Mouse (Mus musculus) embryonic facial prominence, embryonic 10.5 days (tissue): ENCODE results near the gene Rrp1b. TPM values are rescaled to one million over a fixed set of nuclear protein-coding genes. Genes with fewer than 3 reads are reported as not detected.
"Not testable (repeated sequence)": the region's sequence is repeated elsewhere in the genome, so short reads cannot be mapped to it uniquely, and the experiment has no call there.

Source experiments
- DNase-seq: peaks from one replicate; pipeline ENCODE4 v3.0.0-alpha.2; 2017; ENCODE audit warnings: low spot score
- H3K27ac ChIP-seq: fragments of 300-500 bp; sonication (generic); replicated peaks from 2 replicates; pipeline ENCODE4 v1.5.1; 2016; ENCODE audit warnings: mild to moderate bottlenecking
- H3K27me3 ChIP-seq: fragments of 300-500 bp; sonication (generic); replicated peaks from 2 replicates; pipeline ENCODE4 v1.6.1; 2016; ENCODE audit warnings: low read depth, mild to moderate bottlenecking; ENCODE audit not compliant: poor library complexity, severe bottlenecking
- H3K36me3 ChIP-seq: fragments of 300-500 bp; sonication (generic); replicated peaks from 2 replicates; pipeline ENCODE4 v1.6.1; 2016; ENCODE audit warnings: mild to moderate bottlenecking, moderate library complexity
- H3K4me1 ChIP-seq: fragments of 300-500 bp; sonication (generic); 2 replicates; pipeline ENCODE4 v1.6.1; 2016
- H3K4me3 ChIP-seq: fragments of 300-500 bp; sonication (generic); 2 replicates; pipeline ENCODE4 v1.5.1; 2016; ENCODE audit warnings: mild to moderate bottlenecking, moderate library complexity
- H3K9me3 ChIP-seq: fragments of 300-500 bp; sonication (generic); 2 replicates; pipeline ENCODE4 v1.6.1; 2016; ENCODE audit warnings: mild to moderate bottlenecking
- WGBS: fragments of 180-500 bp; shearing (Covaris S2); methylation state at CpG from one replicate; pipeline ENCODE4 v1.1.7; 2016; 5-methylcytosine and 5-hydroxymethylcytosine counted together
- polyA plus RNA-seq: library from polyadenylated mRNA; unstranded; fragments of >200 nt; fragmentation: Nextera tagmentation; extraction: Ambion mirVana; gene quantifications from 2 replicates; pipeline ENCODE4 v1.2.1, GENCODE M21; 2016

Gene Rrp1b
- polyA plus RNA-seq, 1 experiment from 2014 or later, result 109 TPM

DNA sequence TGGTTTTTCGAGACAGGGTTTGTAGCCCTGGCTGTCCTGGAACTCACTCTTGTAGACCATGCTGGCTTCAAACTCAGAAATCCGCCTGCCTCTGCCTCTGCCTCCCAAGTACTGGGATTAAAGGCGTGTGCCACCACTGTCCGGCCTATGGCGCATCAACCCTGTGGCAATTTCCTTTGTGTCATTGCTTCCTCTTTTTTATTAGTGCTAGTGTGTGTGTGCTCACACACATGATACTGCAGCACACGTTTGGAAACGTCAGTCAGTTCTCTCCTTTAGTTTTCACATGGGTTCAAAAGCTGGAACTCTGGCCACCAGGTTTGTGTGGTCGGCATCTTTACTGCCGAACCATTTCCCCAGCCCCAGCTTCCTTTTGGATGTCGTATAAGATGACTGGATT lies 4.4 kb downstream of the Rrp1b start:
- Histone ChIP-seq H3K4me1 (peaks cover 23% of the 10 kb centered on the region), H3K27ac (no peak overlapping the region), H3K36me3 (peaks cover 40% of the 10 kb centered on the region), H3K27me3 (no peaks in the 10 kb centered on the region), H3K4me3 (no peak overlapping the region), H3K9me3 (no peaks in the 10 kb centered on the region)
- DNase-seq, result no peak
- 90% methylated on average over 10 of the region's 10 CpGs for WGBS

DNA sequence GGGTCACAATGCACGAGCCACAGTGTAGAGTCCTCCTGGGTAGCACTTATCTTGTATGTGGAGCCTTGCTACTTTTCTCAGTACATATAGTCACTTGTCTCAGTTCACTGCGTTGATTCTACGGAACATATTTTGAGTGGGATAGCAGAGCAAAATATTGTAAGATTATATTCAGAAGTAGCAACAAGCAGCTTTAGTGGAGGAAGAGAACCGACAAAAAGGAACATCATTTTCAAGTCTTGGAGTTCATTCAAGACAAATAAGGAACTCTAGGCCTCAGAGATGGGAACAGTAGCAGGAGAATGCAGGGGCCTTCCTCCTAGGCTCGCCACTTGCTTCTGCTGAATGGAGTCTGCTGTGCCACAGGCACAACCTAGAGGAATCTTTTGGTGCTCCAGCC lies 10.6 kb downstream of the Rrp1b start:
- H3K4me3 ChIP-seq, result no peak overlapping the region
- DNase-seq, result no peak
- H3K27ac ChIP-seq, result no peak overlapping the region
- no peaks in the 10 kb centered on the region for H3K9me3 ChIP-seq
- H3K36me3 ChIP-seq, result peaks cover 75% of the 10 kb centered on the region
- H3K27me3 ChIP-seq, result no peaks in the 10 kb centered on the region
- 95% methylated on average over 5 of the region's 5 CpGs for WGBS
- H3K4me1 ChIP-seq, result no peaks in the 10 kb centered on the region

DNA sequence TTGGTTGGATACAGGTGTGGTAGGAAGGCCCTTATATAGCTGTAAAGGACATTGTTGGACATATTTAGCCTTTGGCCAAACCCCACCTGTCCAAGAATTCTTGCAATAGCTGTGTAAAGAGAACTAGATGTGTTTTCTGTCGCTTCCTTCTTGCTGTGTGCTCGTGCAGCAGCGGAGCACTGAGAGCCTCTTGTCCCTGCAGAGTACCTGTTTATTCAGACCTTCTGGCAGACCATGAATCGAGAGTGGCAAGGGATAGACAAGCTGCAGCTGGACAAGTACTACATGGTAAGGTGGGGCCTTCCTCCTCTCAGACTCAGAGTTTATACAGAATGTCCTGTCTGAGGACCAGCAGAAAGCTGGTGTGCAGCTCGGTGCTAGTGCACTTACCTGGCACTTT lies 12.5 kb downstream of the Rrp1b start:
- WGBS, result 94% methylated on average over 5 of the region's 5 CpGs
- peaks cover 92% of the 10 kb centered on the region for H3K36me3 ChIP-seq
- H3K4me3 ChIP-seq, result no peak overlapping the region

DNA sequence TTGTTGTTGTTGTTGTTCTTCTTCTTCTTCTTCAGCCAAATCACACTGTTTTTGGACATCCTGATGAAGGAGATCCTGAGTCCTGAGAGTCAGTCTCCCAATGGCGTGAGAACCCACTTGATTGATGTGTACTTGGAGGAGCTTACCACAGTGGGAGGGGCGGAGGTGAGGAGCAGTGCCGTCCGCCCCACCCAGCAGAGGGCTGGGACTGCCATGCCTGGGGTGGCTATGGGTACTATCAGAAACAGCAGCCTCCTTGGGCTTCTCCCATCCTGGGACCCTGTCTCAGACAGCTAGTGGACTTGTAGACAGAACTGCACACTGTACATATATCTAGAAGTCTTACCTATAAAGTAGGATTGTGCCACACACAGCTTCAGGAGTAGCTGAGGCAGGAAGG lies 14.0 kb downstream of the Rrp1b start:
- H3K9me3 ChIP-seq, result no peaks in the 10 kb centered on the region
- no peak overlapping the region for H3K27ac ChIP-seq
- no peaks in the 10 kb centered on the region for H3K4me1 ChIP-seq
- H3K27me3 ChIP-seq, result no peaks in the 10 kb centered on the region
- WGBS, result 80% methylated on average over 4 of the region's 4 CpGs
- no peak for DNase-seq
- H3K36me3 ChIP-seq, result peaks cover 100% of the 10 kb centered on the region
- H3K4me3 ChIP-seq, result no peak overlapping the region

More for the DNA sequence above, 12.5 kb downstream of the Rrp1b start:
- H3K27me3 ChIP-seq, result no peaks in the 10 kb centered on the region
- no peaks in the 10 kb centered on the region for H3K4me1 ChIP-seq
- no peak overlapping the region for H3K27ac ChIP-seq
- DNase-seq, result no peak
- H3K9me3 ChIP-seq, result no peaks in the 10 kb centered on the region

DNA sequence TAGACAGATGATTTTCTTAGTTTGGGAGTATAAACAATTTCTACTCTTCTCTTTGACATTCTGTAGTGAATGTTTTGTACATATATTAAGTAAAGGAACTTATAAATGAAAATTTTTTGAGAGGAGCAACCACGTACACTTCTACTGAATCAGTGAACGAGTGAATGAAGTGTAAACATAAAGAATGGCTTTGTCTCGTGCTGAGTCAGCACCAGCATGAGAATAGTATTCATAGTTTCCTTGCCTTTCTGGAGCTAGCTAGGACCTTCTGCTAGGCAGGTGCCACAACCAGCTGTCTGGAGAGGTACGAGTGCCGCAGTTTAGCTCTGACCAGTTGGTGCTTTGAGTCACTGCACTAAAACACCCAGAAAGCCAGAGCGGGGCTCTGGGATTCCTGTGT lies 14.7 kb downstream of the Rrp1b start:
- WGBS, result 94% methylated on average over 6 of the region's 6 CpGs
- Histone ChIP-seq H3K9me3 (no peaks in the 10 kb centered on the region), H3K36me3 (peaks cover 100% of the 10 kb centered on the region), H3K4me1 (no peaks in the 10 kb centered on the region), H3K27me3 (no peaks in the 10 kb centered on the region), H3K27ac (no peak overlapping the region), H3K4me3 (no peak overlapping the region)
- DNase-seq, result no peak

DNA sequence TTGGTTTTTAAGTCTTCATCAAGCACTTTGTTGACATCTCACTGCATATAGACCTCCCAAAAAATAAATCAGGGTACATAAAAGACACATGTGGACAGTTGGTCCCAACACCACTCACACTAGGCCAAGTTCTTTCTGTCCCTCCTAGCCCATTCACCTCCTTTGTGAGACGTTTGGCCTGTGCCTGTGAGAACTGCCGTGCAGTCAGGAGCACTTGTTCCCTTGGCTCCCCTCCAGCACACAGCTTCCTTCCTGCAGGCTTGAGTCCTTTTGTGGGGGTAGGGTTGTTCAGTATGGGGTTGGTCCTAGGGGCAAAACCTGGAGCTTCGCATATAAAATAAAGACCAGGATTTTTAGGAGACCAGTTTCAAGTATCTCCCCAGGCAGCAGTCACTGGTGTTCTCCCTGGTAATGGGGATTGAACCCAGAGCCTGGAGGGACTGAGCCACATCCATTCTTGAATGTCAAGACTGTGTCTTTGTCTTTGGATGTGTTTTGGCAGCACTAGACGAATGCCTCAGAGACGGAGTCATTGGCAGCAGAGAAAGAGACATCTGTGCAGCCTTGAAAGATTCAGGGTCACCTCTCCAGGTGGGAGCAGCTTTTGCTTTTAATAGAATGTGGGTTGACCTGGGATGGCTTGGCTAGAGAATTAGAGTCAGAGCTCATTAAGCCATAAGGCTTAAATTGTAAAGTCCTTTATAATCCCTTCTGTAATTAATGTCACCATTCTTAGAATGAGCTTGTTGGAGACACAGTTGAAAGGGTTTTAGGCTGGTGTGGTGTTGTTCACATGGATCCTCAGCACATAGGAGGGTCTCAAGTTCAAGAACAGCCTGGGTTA lies 16.6 kb downstream of the Rrp1b start:
- H3K4me3 ChIP-seq, result no peak overlapping the region
- no peaks in the 10 kb centered on the region for H3K4me1 ChIP-seq
- H3K9me3 ChIP-seq, result no peaks in the 10 kb centered on the region
- H3K27ac ChIP-seq, result no peak overlapping the region
- no peaks in the 10 kb centered on the region for H3K27me3 ChIP-seq
- WGBS, result 91% methylated on average over 5 of the region's 5 CpGs
- no peak for DNase-seq
- H3K36me3 ChIP-seq, result peaks cover 100% of the 10 kb centered on the region

DNA sequence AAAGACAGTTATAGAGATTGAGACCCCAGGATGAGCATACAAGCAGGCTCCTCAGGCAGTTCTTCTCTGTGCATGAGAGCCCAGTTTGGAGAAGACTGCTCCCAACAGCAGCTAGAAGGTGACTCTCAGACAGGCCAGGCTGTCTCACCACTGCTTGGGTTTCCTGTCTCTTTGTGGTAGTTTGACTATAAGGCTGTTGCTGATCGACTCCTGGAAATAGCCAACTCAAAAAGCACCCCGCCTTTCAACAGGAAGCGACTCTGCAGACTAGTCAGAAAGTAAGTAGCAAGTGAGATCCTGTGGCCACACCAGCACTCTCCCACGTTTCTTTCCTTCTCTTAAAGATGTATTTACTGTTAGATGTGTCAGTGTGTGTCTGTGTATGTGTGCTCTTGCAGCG lies 17.8 kb downstream of the Rrp1b start:
- Histone ChIP-seq H3K4me1 (no peaks in the 10 kb centered on the region), H3K27ac (no peak overlapping the region), H3K36me3 (peaks cover 100% of the 10 kb centered on the region), H3K4me3 (no peak overlapping the region), H3K27me3 (no peaks in the 10 kb centered on the region), H3K9me3 (no peaks in the 10 kb centered on the region)
- DNase-seq, result no peak
- 94% methylated on average over 5 of the region's 5 CpGs for WGBS

DNA sequence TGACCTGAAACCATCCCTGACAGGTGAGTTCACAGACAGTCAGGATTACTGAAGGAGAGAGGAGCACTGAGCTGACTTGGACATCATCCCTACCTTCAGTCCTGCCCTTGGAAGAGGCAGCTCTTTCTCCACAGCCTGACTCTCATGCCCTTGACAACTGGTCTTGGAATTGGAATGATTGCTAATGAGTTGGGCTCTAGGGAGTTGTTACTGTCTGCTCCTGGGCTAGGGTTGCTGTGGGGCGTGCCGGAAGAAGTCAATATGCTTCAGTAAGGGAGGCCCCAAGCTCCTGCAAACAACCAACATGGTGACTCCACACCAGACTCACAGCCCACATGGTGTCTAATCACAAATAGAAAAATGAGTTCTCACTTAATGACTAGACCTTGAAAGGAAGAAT lies 21.9 kb downstream of the Rrp1b start:
- no peaks in the 10 kb centered on the region for H3K4me1 ChIP-seq
- no peaks in the 10 kb centered on the region for H3K27me3 ChIP-seq
- DNase-seq, result no peak
- no peak overlapping the region for H3K4me3 ChIP-seq
- no peaks in the 10 kb centered on the region for H3K9me3 ChIP-seq
- peaks cover 99% of the 10 kb centered on the region for H3K36me3 ChIP-seq
- 91% methylated on average over 2 of the region's 2 CpGs for WGBS
- H3K27ac ChIP-seq, result no peak overlapping the region

DNA sequence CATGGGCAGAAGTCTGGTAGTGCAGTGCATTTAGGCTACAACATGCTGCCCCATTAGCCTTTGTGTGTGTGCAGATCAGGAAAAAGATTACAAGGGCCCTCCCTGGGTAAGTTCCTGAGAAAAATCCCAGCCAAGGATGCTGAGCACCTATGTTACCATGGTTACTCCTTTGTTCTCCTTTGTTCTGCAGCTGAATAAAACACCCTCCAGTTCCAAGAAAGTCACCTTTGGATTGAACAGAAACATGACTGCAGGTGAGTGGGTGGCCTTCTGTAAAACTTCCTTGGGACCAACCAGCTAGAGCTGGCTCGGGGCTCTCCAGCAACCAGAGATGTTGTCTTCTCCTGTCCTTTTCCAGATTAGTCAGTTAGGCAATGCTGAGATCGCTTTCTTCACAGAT lies 23.2 kb downstream of the Rrp1b start:
- no peak for DNase-seq
- no peaks in the 10 kb centered on the region for H3K27me3 ChIP-seq
- no peaks in the 10 kb centered on the region for H3K9me3 ChIP-seq
- H3K27ac ChIP-seq, result no peak overlapping the region
- peaks cover 96% of the 10 kb centered on the region for H3K36me3 ChIP-seq
- no peaks in the 10 kb centered on the region for H3K4me1 ChIP-seq
- no peak overlapping the region for H3K4me3 ChIP-seq
- WGBS, result 93% methylated on average over 2 of the region's 2 CpGs

DNA sequence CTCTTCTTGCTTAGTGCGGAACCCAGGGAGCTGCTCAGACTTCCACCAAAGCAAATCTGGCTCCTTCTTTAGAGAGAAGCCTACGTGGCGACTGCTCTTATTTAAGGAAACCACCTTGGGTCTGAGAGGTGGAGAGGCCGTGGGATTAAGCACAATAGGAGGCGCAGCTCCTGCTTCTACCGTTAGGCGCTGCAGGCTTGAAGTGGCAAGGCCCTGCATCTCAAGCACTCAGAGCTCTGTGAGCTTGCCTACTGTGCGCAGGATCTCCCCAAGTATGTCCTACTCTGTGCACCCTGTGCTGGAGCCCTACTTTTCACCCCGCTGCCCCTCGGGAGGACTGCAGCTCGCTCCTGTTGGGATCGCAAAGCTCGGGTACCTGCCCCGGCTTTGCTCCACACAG lies 25.3 kb downstream of the Rrp1b start:
- Histone ChIP-seq H3K27ac (no peak overlapping the region), H3K4me3 (no peak overlapping the region), H3K36me3 (peaks cover 79% of the 10 kb centered on the region), H3K9me3 (no peaks in the 10 kb centered on the region), H3K4me1 (no peaks in the 10 kb centered on the region), H3K27me3 (no peaks in the 10 kb centered on the region)
- 96% methylated on average over 14 of the region's 14 CpGs for WGBS
- DNase-seq, result no peak

DNA sequence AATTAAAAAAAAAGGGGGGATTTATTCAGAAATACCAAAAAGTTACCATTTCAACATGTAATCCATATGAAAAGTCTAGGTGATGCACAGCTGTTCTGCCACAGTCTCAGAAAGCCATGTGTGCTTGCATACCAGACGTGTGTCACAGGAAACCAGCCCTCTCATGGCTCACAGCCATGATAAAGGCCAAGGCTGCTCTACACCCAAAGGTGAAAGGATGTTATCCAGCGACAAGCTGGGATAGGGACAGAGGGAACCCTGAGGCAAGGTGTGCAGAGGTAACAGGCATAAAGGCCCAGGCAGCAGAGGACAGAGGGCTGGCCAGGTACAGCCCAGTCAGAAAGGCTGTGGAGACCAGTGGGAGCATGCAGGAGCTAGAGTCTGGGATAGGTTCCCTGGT lies 27.8 kb downstream of the Rrp1b start:
- Histone ChIP-seq H3K4me1 (no peaks in the 10 kb centered on the region), H3K27me3 (no peaks in the 10 kb centered on the region), H3K36me3 (peaks cover 54% of the 10 kb centered on the region), H3K9me3 (no peaks in the 10 kb centered on the region), H3K27ac (no peak overlapping the region), H3K4me3 (no peak overlapping the region)
- DNase-seq, result no peak
- 78% methylated on average over 2 of the region's 2 CpGs for WGBS

DNA sequence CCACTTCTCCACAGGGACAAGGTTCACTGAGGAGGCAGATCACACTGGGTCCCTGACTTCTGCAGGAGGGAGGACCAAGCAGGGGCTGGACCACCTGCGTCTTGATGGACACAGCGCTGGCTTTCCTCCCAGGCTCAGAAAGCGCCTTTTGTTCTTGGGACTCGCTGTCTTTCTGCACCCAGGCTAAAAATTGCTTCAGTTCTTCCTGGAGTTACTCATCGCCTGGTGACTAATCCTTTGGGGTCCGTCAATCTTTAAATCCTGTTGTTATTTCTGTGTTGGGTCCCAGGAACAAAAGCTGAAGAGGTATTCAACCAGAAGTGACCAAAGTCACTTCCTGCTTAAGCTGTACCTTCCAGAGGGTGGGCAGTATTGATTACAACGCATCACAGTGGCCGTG lies 28.9 kb downstream of the Rrp1b start:
- peaks cover 43% of the 10 kb centered on the region for H3K36me3 ChIP-seq
- not testable (repeated sequence) for DNase-seq, H3K27me3 ChIP-seq, H3K9me3 ChIP-seq, H3K27ac ChIP-seq, H3K4me1 ChIP-seq, H3K4me3 ChIP-seq
- WGBS, result 68% methylated on average over 8 of the region's 8 CpGs

DNA sequence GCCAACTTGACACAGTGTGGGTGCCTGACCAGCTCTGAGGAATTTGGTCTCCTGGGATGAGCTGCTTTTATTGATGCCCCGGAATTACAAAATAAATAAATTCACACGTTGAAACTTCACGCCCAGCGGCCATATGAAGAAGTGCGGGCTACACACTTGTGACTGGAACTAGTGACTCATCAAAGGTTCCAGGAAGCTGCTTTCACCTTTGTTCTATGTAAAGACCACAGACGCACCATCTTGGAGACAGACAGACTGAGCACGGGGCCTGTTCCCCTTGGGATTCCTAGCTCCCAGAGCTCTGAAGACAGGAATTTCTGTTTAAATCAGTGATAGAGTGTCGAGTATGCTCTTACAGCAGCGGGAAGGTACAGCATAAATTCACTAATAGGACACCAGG lies 31.6 kb downstream of the Rrp1b start:
- Histone ChIP-seq H3K4me1 (no peaks in the 10 kb centered on the region), H3K9me3 (peaks cover 5% of the 10 kb centered on the region; the same call in 1 of the 2 replicates), H3K36me3 (peaks cover 15% of the 10 kb centered on the region), H3K27ac (no peak overlapping the region), H3K4me3 (no peak overlapping the region), H3K27me3 (no peaks in the 10 kb centered on the region)
- 81% methylated on average over 9 of the region's 9 CpGs for WGBS
- no peak for DNase-seq
